Mouse (Mus musculus) bone marrow, adult 2 months (tissue): ENCODE data around the gene Grik1. TPM values are rescaled to one million over a fixed set of nuclear protein-coding genes. Genes with fewer than 3 reads are reported as not detected.

ENCODE experiments used
- H3K27ac ChIP-seq: fragments of 200-500 bp; 2 replicates; pipeline ENCODE4 v1.5.1; 2012; ENCODE audit warnings: low read depth, mild to moderate bottlenecking, control low read depth, inconsistent platforms, low read length; ENCODE audit not compliant: control insufficient read depth, poor library complexity, insufficient read depth
- H3K4me1 ChIP-seq: fragments of 200-500 bp; 2 replicates; pipeline ENCODE4 v1.6.1; 2011; ENCODE audit warnings: low read length; ENCODE audit not compliant: control insufficient read depth, insufficient read depth
- H3K4me3 ChIP-seq: fragments of 200-500 bp; replicated peaks from 2 replicates; pipeline ENCODE3; 2011; ENCODE audit warnings: mild to moderate bottlenecking, low read depth, low read length, control low read depth; ENCODE audit not compliant: control insufficient read depth
- CTCF ChIP-seq: fragments of 200-500 bp; IDR thresholded peaks from 2 replicates; pipeline ENCODE4 v1.5.1; 2011; ENCODE audit warnings: low read length, control low read depth; ENCODE audit not compliant: control insufficient read depth, insufficient read depth
- POLR2A ChIP-seq: fragments of 200-500 bp; IDR thresholded peaks from 2 replicates; pipeline ENCODE4 v1.6.1; 2011; ENCODE audit warnings: low read depth, mild to moderate bottlenecking, control low read depth, low read length, borderline replicate concordance; ENCODE audit not compliant: control insufficient read depth
- WGBS: fragments of 180-500 bp; shearing (Covaris S2); methylation state at CpG from one replicate; pipeline ENCODE4 v1.1.7; 2018; 5-methylcytosine and 5-hydroxymethylcytosine counted together
- polyA plus RNA-seq: library from polyadenylated mRNA; stranded (reverse); fragments of >200 nt; gene quantifications from 2 replicates; pipeline ENCODE4 v1.2.4, GENCODE M21; 2011; ENCODE audit warnings: low replicate concordance; ENCODE audit not compliant: missing spikeins, insufficient read depth, insufficient read length

The Grik1 gene
- polyA plus RNA-seq, 1 experiment: not detected

DNA sequence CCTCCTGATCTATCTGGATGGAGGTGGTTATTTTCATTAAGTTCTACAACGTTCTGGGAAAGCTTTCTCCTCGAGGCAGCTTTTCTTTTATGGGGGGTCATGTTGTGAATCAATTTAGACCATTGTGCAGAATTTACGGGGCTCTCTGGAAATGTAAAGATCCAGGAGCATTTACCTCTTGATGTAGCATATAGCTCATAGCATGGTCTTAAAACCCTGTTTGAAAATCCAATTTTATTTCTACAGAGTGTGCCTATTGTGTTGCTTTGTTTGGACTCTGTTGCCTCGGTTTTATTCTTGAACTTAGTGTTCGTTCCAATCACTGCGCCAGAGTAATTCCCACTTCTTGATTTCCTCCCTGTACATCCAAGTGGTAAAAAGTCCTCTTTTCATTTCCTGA lies 328.6 kb downstream of the Grik1 start:
- 71% methylated on average over 6 of the region's 6 CpGs for WGBS
- Histone ChIP-seq H3K4me1 (no peaks in the 10 kb centered on the region), H3K27ac (no peak overlapping the region), H3K4me3 (no peak overlapping the region)
- TF ChIP-seq POLR2A: no peak
- no peak for TF ChIP-seq CTCF

- WGBS: 71% methylated on average over 10 of the region's 10 CpGs
- TF ChIP-seq CTCF (no peak), POLR2A (no peak)
- Histone ChIP-seq H3K27ac (no peak overlapping the region), H3K4me1 (no peaks in the 10 kb centered on the region), H3K4me3 (no peak overlapping the region)
These were observed 332.6 kb downstream of the Grik1 start for GRCm38 (mm10) chr16:87957449-87957848.

- no peak for TF ChIP-seq CTCF
- no peak for TF ChIP-seq POLR2A
- H3K4me3 ChIP-seq: no peak overlapping the region
- H3K4me1 ChIP-seq: no peaks in the 10 kb centered on the region
- WGBS: 46% methylated on average over 5 of the region's 5 CpGs
- no peak overlapping the region for H3K27ac ChIP-seq
These were observed 333.9 kb downstream of the Grik1 start for GRCm38 (mm10) chr16:87956178-87956577.

GRCm38 (mm10) chr16:87954715-87955441 lies 335.2 kb downstream of the Grik1 start:
- WGBS: 86% methylated on average over 9 of the region's 9 CpGs

GRCm38 (mm10) chr16:87953176-87953575 lies 336.9 kb downstream of the Grik1 start:
- Histone ChIP-seq H3K27ac (no peak overlapping the region), H3K4me3 (no peak overlapping the region), H3K4me1 (no peaks in the 10 kb centered on the region)
- WGBS: 79% methylated on average over 4 of the region's 4 CpGs
- TF ChIP-seq CTCF: no peak
- TF ChIP-seq POLR2A: no peak

More at GRCm38 (mm10) chr16:87954715-87955441, 335.2 kb downstream of the Grik1 start:
- Histone ChIP-seq H3K4me3 (no peak overlapping the region), H3K4me1 (no peaks in the 10 kb centered on the region), H3K27ac (no peak overlapping the region)
- TF ChIP-seq CTCF (no peak), POLR2A (no peak)

DNA sequence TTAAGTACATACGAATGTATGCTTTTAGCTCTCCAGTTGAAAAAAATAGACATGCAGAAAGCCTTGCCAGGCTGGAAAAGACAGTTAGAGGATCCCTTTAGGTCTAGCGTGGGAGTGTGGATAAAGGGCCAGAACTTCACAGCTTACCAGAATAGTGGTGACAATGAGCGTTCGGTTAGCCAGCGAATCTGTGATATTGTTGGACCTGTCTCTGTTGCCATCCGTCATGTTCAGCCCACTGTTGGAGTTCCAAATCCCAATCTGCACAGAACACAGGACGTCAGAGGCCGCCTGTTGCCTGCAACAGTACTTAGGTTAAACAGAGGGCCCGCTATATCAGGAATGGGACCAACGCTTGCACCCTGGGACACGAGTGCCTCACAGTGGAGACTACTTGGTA lies 340.2 kb downstream of the Grik1 start:
- Histone ChIP-seq H3K4me1 (no peaks in the 10 kb centered on the region), H3K4me3 (no peak overlapping the region), H3K27ac (no peak overlapping the region)
- WGBS: 82% methylated on average over 11 of the region's 11 CpGs
- TF ChIP-seq POLR2A (no peak), CTCF (no peak)

DNA sequence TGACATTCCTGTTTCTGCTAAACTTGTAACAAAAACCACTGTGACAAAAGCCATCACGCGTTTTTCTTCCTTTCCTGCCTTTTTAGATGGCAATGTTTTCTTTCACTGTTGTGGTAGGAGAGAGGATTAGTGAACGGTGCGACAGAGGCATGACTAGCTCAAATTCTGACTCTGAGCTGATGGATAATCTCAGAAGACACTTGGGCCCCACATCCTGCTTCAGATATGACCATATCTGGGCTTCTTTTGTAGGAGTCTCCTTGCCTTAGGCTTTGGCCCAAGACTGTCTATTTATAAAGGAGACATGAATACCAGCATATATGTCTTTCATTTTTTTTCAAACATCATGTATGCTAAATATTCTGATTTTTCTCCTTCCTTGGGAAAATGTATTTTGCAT lies 341.9 kb downstream of the Grik1 start:
- Histone ChIP-seq H3K27ac (no peak overlapping the region), H3K4me3 (no peak overlapping the region), H3K4me1 (no peaks in the 10 kb centered on the region)
- no peak for TF ChIP-seq POLR2A
- TF ChIP-seq CTCF: no peak
- 73% methylated on average over 4 of the region's 4 CpGs for WGBS

DNA sequence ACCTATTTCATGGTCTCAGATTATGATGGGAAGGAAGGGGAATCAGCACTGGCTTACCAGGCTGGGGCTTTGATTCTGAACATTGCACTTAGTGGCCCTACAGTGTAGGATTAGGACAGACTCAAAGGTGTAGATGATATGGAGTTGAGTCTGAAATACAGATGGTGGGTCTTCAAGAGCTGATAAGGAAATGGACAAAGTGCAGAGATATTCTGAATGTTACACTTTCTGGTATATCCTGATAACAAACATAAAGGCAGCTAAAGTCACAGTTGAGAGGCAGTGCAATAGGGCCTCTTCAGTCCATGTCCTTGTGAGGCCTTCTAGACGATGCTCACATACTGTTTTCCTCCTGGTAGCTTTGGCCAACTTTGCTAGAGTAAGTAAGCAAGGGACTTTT lies 345.7 kb downstream of the Grik1 start:
- H3K4me1 ChIP-seq: no peaks in the 10 kb centered on the region
- H3K27ac ChIP-seq: no peak overlapping the region
- TF ChIP-seq CTCF (no peak), POLR2A (no peak)
- 81% methylated on average over 1 of the region's 1 CpGs for WGBS
- H3K4me3 ChIP-seq: no peak overlapping the region

DNA sequence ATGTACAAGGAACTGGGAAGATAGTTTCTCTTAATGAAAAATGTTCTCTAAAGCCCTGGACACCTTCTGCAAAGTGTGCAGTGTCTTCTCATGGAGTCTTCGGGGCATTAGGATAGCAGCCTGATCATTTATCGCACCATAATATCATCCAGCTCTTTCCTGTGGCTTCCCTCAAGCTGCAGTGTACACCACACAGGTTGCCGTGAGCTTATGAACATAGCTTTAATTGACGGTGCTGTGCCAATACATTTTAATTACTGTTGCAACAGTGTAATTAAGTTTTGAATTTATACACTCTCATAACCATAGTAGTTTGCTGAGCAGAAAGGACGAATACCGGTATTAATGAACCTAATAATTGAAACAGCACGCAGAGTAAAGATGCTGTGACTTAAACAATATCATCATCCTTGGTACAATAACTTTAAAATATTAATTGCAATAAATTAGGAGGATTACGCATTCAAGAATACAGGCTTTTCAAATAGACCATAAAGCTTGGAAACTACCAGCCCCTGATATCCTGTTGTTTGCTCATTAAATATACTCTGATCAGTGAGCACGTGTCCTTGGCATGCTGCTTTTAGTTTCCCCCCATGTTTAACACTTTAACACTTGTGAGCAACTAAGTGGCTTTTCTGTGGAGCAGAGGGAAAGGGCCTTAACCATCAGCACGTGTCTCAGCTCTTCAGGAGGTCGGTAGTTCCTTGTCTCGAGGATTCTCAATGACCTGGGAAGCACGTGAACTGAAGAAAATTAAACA lies 347.8 kb downstream of the Grik1 start:
- H3K27ac ChIP-seq: no peak overlapping the region
- H3K4me3 ChIP-seq: no peak overlapping the region
- TF ChIP-seq CTCF (no peak), POLR2A (no peak)
- WGBS: 81% methylated on average over 13 of the region's 13 CpGs
- H3K4me1 ChIP-seq: no peaks in the 10 kb centered on the region
